ENCODE assay signal across 22 mouse cellular contexts in the genomic region with DNA sequence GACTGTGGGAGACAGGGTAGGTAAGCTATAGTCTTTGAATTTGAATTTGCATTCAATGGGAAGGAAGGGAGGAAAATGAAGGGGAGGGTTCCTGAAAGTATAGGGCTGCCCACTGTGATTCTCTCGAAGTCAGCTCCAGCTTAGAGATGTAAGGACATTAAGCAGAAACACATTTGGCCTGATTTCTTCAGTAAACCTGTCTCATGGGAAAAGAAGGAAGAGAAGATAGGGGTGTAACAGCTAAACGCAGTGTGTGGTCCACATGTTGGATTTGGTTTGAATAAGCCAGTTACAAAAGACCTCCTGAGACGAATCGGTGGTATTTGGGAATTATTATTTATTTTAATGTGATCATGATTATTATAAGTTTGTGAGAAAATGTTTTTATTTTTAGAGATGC.
"Had no signal": no experiment of that assay in that cellular context is flagged by ENCODE, and none has a peak within 500 bp of the region (broad histone marks: within the 10 kb centered on the region; RNA-seq: fewer than 3 reads in every experiment).

No protein-coding gene starts in this region.

- DNase-seq: gastrocnemius, postnatal 14 days; gastrocnemius, postnatal 36 days; heart, postnatal 36 days; kidney, adult 11 months; kidney, adult 2 months; kidney, adult 9 months; kidney, postnatal 14 days; kidney, postnatal 36 days; layer of hippocampus, adult 9-11 months; layer of hippocampus, postnatal 36 days; left cerebral cortex, postnatal 4 days had no signal

- H3K27me3 ChIP-seq: heart, embryonic 12.5 days; hindbrain, embryonic 13.5 days; hindbrain, embryonic 15.5 days; kidney, embryonic 15.5 days; limb, embryonic 13.5 days; limb, embryonic 15.5 days; liver, embryonic 12.5 days had no signal

- H3K36me3 ChIP-seq: heart, embryonic 10.5 days; heart, embryonic 12.5 days; hindbrain, embryonic 13.5 days; hindbrain, embryonic 15.5 days; kidney, embryonic 15.5 days; limb, embryonic 13.5 days; limb, embryonic 15.5 days; liver, embryonic 12.5 days had no signal

- H3K4me1 ChIP-seq: heart, embryonic 10.5 days; heart, embryonic 12.5 days; hindbrain, embryonic 13.5 days; hindbrain, embryonic 15.5 days; kidney, embryonic 15.5 days; limb, embryonic 15.5 days had no signal

- H3K27ac ChIP-seq: heart, embryonic 10.5 days; hindbrain, embryonic 13.5 days; hindbrain, embryonic 15.5 days; hindbrain, postnatal 0 days; kidney, embryonic 15.5 days; kidney, postnatal 0 days; limb, embryonic 13.5 days; limb, embryonic 15.5 days; liver, embryonic 12.5 days had no signal

- H3K9ac ChIP-seq: heart, embryonic 12.5 days; hindbrain, embryonic 13.5 days; hindbrain, embryonic 15.5 days; kidney, embryonic 15.5 days; limb, embryonic 13.5 days; limb, embryonic 15.5 days; liver, embryonic 12.5 days had no signal

- ATAC-seq: hindbrain, postnatal 0 days; intestine, embryonic 16.5 days; liver, embryonic 12.5 days had no signal

- H3K4me2 ChIP-seq: heart, embryonic 12.5 days; hindbrain, embryonic 13.5 days; hindbrain, embryonic 15.5 days; kidney, embryonic 15.5 days; limb, embryonic 13.5 days; limb, embryonic 15.5 days; liver, embryonic 12.5 days had no signal

- H3K9me3 ChIP-seq: heart, embryonic 10.5 days; heart, embryonic 12.5 days; hindbrain, embryonic 13.5 days; hindbrain, embryonic 15.5 days; kidney, embryonic 15.5 days; limb, embryonic 13.5 days; limb, embryonic 15.5 days; liver, embryonic 12.5 days had no signal

- H3K4me3 ChIP-seq: heart, embryonic 10.5 days; heart, embryonic 12.5 days; hindbrain, embryonic 13.5 days; hindbrain, embryonic 15.5 days; kidney, embryonic 15.5 days; limb, embryonic 13.5 days; limb, embryonic 15.5 days; liver, embryonic 12.5 days had no signal
